Mouse (Mus musculus): Measurements from ENCODE around the gene Nrxn2.

Gene Nrxn2

GRCm38 (mm10) chr19:6418233-6418879, at the start of gene Nrxn2:
Gene Nrxn2 (plus strand): TSS chr19:6418731.
- DNase-seq: peak; percentile 93

- DNase-seq: no peak
These were observed 48.4 kb upstream of the Nrxn2 start for GRCm38 (mm10) chr19:6370175-6370574.

GRCm38 (mm10) chr19:6372433-6372832, 46.1 kb upstream of the Nrxn2 start:
- DNase-seq: no peak

- peak; percentile 93 for DNase-seq
These were observed 44.8 kb upstream of the Nrxn2 start for GRCm38 (mm10) chr19:6373539-6374400.

- DNase-seq: no peak
These were observed 44.0 kb upstream of the Nrxn2 start for GRCm38 (mm10) chr19:6374571-6374970.

- no peak for DNase-seq
These were observed 42.9 kb upstream of the Nrxn2 start for GRCm38 (mm10) chr19:6375423-6376254.

GRCm38 (mm10) chr19:6376255-6376564, 42.3 kb upstream of the Nrxn2 start:
- DNase-seq: peak; percentile 63 to 66

GRCm38 (mm10) chr19:6376643-6377042, 41.9 kb upstream of the Nrxn2 start:
- DNase-seq: no peak

GRCm38 (mm10) chr19:6377327-6378040, 41.0 kb upstream of the Nrxn2 start:
- DNase-seq: no peak

- DNase-seq: no peak
These were observed 37.9 kb upstream of the Nrxn2 start for GRCm38 (mm10) chr19:6380411-6381166.

GRCm38 (mm10) chr19:6381238-6381637, 37.3 kb upstream of the Nrxn2 start:
- DNase-seq: no peak

GRCm38 (mm10) chr19:6382323-6382924, 36.1 kb upstream of the Nrxn2 start:
- no peak for DNase-seq

- no peak for DNase-seq
These were observed 35.1 kb upstream of the Nrxn2 start for GRCm38 (mm10) chr19:6383470-6383869.

- DNase-seq: peak in 1 of 2 experiments; percentile 26
These were observed 34.4 kb upstream of the Nrxn2 start, which contains the start of gene Pygm for GRCm38 (mm10) chr19:6384128-6384527. Gene Pygm (plus strand): TSS chr19:6384399.

GRCm38 (mm10) chr19:6384954-6385353, 33.6 kb upstream of the Nrxn2 start:
- DNase-seq: no peak

GRCm38 (mm10) chr19:6385419-6385818, 33.1 kb upstream of the Nrxn2 start:
- no peak for DNase-seq

GRCm38 (mm10) chr19:6385821-6386220, 32.7 kb upstream of the Nrxn2 start:
- no peak for DNase-seq

- no peak for DNase-seq
These were observed 32.3 kb upstream of the Nrxn2 start for GRCm38 (mm10) chr19:6386234-6386633.

GRCm38 (mm10) chr19:6388006-6388405, 30.5 kb upstream of the Nrxn2 start:
- no peak for DNase-seq

GRCm38 (mm10) chr19:6389803-6390202, 28.7 kb upstream of the Nrxn2 start:
- peak; percentile 59 to 60 for DNase-seq

- no peak for DNase-seq
These were observed 28.3 kb upstream of the Nrxn2 start for GRCm38 (mm10) chr19:6390251-6390650.
